Mouse (Mus musculus): ENCODE results near the gene Mfap4. TPM values are rescaled to one million over a fixed set of nuclear protein-coding genes. Genes with fewer than 3 reads are reported as not detected.

Mfap4 gene
- total RNA-seq (2022), result 1 to 10 TPM; 1.9 to 4.0 (median 3.1) TPM

GRCm38 (mm10) chr11:61484613-61485540, at the start of gene Mfap4:
Gene Mfap4, plus strand, starts transcription at chr11:61485431.
- DNase-seq (ENCODE audit: low spot score in 2 of 2), result peak in 1 of 2 experiments; percentile 71

- DNase-seq (ENCODE audit: low spot score in 2 of 2), result no peak
These were observed 48.9 kb upstream of the Mfap4 start for GRCm38 (mm10) chr11:61436298-61436697.

GRCm38 (mm10) chr11:61439170-61439569, 46.1 kb upstream of the Mfap4 start:
- DNase-seq (ENCODE audit: low spot score in 2 of 2), result no peak

GRCm38 (mm10) chr11:61440416-61440815, 44.8 kb upstream of the Mfap4 start:
- DNase-seq (ENCODE audit: low spot score in 2 of 2), result no peak

- peak in 1 of 2 experiments; percentile 71 for DNase-seq (ENCODE audit: low spot score in 2 of 2)
These were observed 43.6 kb upstream of the Mfap4 start for GRCm38 (mm10) chr11:61441670-61442069.

- DNase-seq (ENCODE audit: low spot score in 2 of 2), result no peak
These were observed 41.4 kb upstream of the Mfap4 start for GRCm38 (mm10) chr11:61443807-61444206.

- DNase-seq (ENCODE audit: low spot score in 2 of 2), result no peak
These were observed 37.9 kb upstream of the Mfap4 start for GRCm38 (mm10) chr11:61447296-61447695.

GRCm38 (mm10) chr11:61448041-61448440, 37.2 kb upstream of the Mfap4 start:
- DNase-seq (ENCODE audit: low spot score in 2 of 2), result no peak

- no peak for DNase-seq (ENCODE audit: low spot score in 2 of 2)
These were observed 36.5 kb upstream of the Mfap4 start for GRCm38 (mm10) chr11:61448599-61449225.

GRCm38 (mm10) chr11:61449499-61450292, 35.5 kb upstream of the Mfap4 start:
- no peak for DNase-seq (ENCODE audit: low spot score in 2 of 2)

GRCm38 (mm10) chr11:61464071-61464470, 21.2 kb upstream of the Mfap4 start:
- no peak for DNase-seq (ENCODE audit: low spot score in 2 of 2)

GRCm38 (mm10) chr11:61465422-61465821, 19.8 kb upstream of the Mfap4 start:
- DNase-seq (ENCODE audit: low spot score in 2 of 2), result no peak

- DNase-seq (ENCODE audit: low spot score in 2 of 2), result no peak
These were observed 16.7 kb upstream of the Mfap4 start for GRCm38 (mm10) chr11:61468534-61468933.

- no peak for DNase-seq (ENCODE audit: low spot score in 2 of 2)
These were observed 15.8 kb upstream of the Mfap4 start for GRCm38 (mm10) chr11:61469317-61469917.

- DNase-seq (ENCODE audit: low spot score in 2 of 2), result no peak
These were observed 14.4 kb upstream of the Mfap4 start for GRCm38 (mm10) chr11:61470880-61471279.

GRCm38 (mm10) chr11:61473630-61474029, 11.6 kb upstream of the Mfap4 start:
- DNase-seq (ENCODE audit: low spot score in 2 of 2), result no peak

GRCm38 (mm10) chr11:61476786-61477382, 8.3 kb upstream of the Mfap4 start:
- DNase-seq (ENCODE audit: low spot score in 2 of 2), result no peak

GRCm38 (mm10) chr11:61477566-61478508, 7.4 kb upstream of the Mfap4 start:
- no peak for DNase-seq (ENCODE audit: low spot score in 2 of 2)

GRCm38 (mm10) chr11:61478788-61479187, 6.4 kb upstream of the Mfap4 start:
- DNase-seq (ENCODE audit: low spot score in 2 of 2), result no peak

Data from left cerebral cortex, adult 8-10 months (tissue).